Mouse (Mus musculus) myocyte (in vitro differentiated cells): ENCODE measurements around the gene Nkx1-1.

Source experiments
- CEBPB ChIP-seq: IDR thresholded peaks from 2 replicates; pipeline ENCODE4 v1.6.1; 2011; ENCODE audit warnings: mild to moderate bottlenecking, moderate library complexity; ENCODE audit not compliant: poor library complexity, insufficient read depth, severe bottlenecking
- E2F4 ChIP-seq: IDR thresholded peaks from one replicate; pipeline ENCODE4 v1.6.1; 2011; ENCODE audit warnings: mild to moderate bottlenecking, control low read depth, moderate library complexity; ENCODE audit not compliant: insufficient read depth
- MAX ChIP-seq: IDR thresholded peaks from one replicate; pipeline ENCODE4 v1.6.1; 2011; ENCODE audit warnings: low read depth, mild to moderate bottlenecking, control low read depth
- MYOG ChIP-seq, 3 experiments: IDR thresholded peaks; one replicate each; pipeline ENCODE4 v1.6.1; 2011; ENCODE audit warnings: control low read depth in 2 of 3, low read depth in 2 of 3, mild to moderate bottlenecking in 2 of 3; ENCODE audit not compliant: insufficient read length in 2 of 3, control insufficient read depth in 1 of 3, insufficient read depth in 1 of 3
- POLR2A ChIP-seq: IDR thresholded peaks from one replicate; pipeline ENCODE4 v1.6.1; 2011; ENCODE audit warnings: low read depth, mild to moderate bottlenecking, control low read depth, moderate library complexity; ENCODE audit not compliant: insufficient read length
- POLR2AphosphoS2 ChIP-seq: IDR thresholded peaks from one replicate; pipeline ENCODE4 v1.6.1; 2011; ENCODE audit warnings: low read depth, control low read depth; ENCODE audit not compliant: insufficient read length
- REST ChIP-seq: IDR thresholded peaks from one replicate; pipeline ENCODE4 v1.6.1; 2011; ENCODE audit warnings: mild to moderate bottlenecking, control low read depth, moderate library complexity; ENCODE audit not compliant: insufficient read depth, insufficient read length
- SRF ChIP-seq: IDR thresholded peaks from one replicate; pipeline ENCODE4 v1.6.1; 2011; ENCODE audit warnings: low read depth; ENCODE audit not compliant: control insufficient read depth, insufficient read length
- TCF12 ChIP-seq: IDR thresholded peaks from one replicate; pipeline ENCODE4 v1.6.1; 2011; ENCODE audit warnings: mild to moderate bottlenecking, control low read depth; ENCODE audit not compliant: poor library complexity, insufficient read depth, severe bottlenecking
- TCF3 ChIP-seq: IDR thresholded peaks from one replicate; pipeline ENCODE4 v1.6.1; 2011; ENCODE audit warnings: low read depth, control low read depth; ENCODE audit not compliant: insufficient read length

DNA sequence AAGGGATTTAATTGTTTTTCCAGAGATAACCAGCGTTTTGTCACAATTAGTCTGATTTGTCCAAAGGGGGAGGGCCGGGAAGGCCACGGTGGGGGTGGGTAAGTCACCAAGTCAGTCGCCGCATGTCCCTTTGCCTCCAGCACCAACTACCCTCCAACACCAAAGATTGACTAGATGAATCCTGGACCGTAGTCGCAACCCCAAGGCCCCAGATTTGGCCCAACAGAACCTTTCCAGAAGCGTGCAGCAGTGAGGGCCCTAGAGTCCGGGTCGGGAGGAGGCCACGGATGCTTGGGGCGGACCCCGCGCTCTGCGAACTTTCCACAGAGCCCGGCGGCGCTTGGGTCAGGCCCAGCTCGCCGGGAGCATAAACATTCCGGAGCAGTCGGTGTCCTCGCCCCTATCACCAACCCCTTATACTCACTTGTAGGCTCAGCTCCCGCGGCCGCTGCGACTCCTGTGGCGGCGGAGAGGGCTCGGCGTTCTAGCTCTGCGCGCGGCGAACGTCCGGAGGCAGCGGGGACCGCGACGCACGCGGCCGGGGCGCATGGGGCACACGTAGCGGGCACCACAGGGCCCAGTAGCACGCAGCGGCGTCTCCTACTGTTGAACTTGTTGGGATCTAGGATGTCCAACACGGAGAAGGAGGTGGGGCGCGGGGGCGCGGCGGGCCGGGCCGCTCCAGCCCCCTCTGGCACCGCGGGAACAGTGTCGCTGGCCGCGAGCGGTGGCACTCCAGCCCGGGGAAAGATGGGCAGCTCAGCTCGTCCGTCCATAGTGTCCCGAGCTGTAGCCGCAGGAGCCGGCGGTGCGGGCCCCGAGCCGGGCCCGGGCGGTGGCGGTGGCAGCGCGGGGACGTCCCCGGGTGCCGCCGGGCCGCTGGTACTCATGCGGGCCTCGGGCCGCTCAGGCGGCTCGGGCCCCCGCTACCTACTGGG lies at the start of gene Nkx1-1:
- no peak for TF ChIP-seq MYOG (IDR thresholded peaks at IDR 0.05; ENCODE audit: control insufficient read depth in 1 of 3, insufficient read depth in 1 of 3, insufficient read length in 2 of 3, low read depth in 2 of 3)
- no peak for TF ChIP-seq POLR2A
- no peak for TF ChIP-seq MAX
- TF ChIP-seq TCF12: no peak
- TF ChIP-seq TCF3: no peak
- TF ChIP-seq CEBPB: no peak
- no peak for TF ChIP-seq REST
- no peak for TF ChIP-seq E2F4
- TF ChIP-seq POLR2AphosphoS2: no peak
- TF ChIP-seq SRF: no peak
